Mouse (Mus musculus) cerebellum, postnatal 4 days (tissue): ENCODE results near the gene Cdk2ap2.
A peak's percentile ranks its signal among the peaks of the same experiment; 100 is the strongest.
"Not testable (repeated sequence)": the region's sequence is repeated elsewhere in the genome, so short reads cannot be mapped to it uniquely, and the experiment has no call there.

Source experiments
- DNase-seq, 2 experiments: peaks; one replicate each; pipeline ENCODE4 v3.0.0; 2022; ENCODE audit warnings: low spot score in 2 of 2, mixed read lengths in 1 of 2

Cdk2ap2 gene

DNA sequence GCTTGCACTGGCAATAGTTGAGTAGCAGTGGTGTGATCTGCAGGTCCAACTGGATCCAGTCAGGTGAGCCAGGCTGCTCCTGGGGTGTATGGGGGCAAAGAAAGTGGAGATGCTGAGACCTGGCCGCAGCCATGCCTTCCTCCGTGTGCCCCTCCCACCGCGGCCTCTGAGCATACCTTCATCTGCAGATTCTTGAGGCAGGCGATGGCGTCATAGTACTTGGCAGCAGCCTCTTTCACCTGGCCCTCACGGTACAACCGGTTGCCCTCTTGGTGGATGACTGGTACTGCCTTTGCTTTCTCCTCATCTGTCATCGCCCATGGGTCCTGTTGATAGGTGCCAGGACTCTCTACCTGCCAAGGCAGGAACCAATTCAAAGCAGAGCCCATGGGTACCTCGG lies 18.2 kb downstream of the Cdk2ap2 start:
- DNase-seq: no peak

DNA sequence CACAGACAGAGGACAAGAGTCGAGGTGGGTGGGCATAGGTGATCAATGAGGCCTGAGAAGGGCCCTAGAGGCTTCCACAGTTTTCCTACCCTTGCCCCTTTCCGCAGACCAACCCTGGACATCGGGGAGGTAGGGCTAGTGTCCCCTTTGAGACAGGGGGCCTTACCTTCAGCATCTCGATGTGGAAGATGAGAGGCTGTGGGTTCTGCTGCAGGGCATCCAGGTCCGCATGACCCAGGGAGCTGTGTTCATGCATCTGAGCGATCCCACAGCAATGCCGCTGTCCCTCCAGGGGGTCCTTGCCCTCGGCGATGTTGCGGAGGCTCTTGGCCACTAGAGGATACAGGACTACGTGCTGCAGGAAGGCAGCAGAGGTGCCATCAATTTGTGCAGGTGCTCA lies 18.8 kb downstream of the Cdk2ap2 start:
- DNase-seq: no peak

DNA sequence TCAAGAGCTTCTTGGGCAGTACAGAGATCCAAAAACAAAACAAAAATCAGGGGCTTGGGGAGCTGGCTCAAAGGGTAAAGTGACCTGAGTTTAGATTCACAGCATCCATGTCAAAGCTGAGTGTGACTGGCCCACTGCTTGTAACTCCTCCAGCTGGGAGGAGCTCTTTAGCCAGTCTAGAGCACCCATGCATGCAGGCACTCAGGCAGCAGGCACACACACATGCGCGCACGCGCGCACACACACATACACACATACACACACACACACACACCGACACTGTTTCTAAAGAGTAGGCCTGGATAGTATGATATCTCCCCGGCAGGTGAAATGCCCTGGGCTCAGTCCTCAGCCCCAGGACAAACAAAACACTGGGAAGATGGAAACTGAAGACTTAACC lies 20.0 kb downstream of the Cdk2ap2 start:
- no peak for DNase-seq

DNA sequence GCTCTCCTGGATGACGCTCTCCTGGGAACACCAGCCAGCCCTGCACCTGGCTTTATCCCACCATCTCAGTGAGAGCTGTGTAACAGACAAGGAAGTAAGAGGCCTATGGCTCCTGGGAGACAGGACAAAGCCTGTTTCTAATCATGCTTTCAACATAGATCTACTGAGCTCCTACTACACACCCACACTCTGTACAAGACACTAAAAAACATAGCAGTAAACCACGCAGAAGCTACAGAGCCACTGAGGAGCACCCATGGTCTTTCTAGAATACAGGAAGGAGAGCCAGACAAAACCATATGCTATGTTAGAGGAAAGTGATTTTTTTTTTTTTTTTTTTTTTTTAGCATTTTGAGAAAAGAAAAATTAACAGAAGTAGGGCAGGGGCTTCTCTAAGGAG lies 21.4 kb downstream of the Cdk2ap2 start:
- DNase-seq: no peak

DNA sequence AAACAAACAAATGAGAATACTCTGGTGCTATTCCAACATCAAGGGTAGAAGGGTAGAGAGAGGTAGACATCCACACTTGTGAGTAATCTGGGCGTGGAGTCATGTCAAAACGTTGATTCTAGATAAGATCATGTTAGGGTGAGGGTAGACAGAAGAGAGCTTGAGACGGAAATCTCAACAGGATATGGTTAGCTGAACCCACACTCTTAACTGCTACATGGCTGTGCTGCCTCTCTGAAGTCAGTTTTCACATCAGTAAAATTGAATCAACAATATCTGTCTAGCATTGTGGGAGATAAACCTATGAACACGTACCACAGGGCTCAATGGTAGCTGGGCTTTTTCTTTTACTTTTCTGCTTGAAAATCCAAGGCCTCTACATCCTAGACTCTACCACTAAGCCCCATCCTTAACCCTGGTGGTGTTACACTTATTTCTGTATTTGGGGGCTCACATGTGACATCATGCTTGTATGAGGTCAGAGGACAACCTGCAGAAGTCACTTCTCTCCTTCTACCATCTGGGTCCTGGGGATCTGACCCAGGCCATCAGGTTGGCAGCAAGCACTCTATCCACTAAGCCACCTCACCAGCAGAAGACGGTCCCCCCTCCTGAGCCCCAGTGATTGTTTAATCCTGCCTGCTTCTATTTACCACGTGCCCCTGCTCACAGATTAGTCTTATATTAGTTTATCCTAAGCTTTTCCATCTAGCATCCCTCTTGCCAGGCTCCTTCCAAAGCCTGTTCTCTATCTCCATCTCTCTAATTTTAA lies 22.9 kb downstream of the Cdk2ap2 start:
- DNase-seq: no peak

DNA sequence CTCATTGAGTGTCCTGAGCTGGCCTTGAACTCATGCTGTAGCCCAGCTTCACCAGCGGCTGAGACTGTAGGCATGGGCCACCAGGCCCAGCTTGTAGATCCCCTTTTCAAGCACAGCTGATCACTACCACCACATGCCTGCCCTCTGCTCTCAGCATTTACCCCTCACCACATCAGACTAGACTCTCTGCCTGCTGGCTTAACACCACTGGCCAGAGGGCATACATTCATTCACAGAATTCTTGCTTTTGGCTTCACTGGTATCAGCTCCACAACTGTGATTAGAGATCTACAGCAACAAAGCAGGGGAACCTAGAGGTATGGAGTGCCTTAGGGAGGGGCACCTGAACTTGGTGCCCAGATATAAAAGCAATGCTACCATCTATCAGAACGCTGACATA lies 23.5 kb downstream of the Cdk2ap2 start:
- no peak for DNase-seq

DNA sequence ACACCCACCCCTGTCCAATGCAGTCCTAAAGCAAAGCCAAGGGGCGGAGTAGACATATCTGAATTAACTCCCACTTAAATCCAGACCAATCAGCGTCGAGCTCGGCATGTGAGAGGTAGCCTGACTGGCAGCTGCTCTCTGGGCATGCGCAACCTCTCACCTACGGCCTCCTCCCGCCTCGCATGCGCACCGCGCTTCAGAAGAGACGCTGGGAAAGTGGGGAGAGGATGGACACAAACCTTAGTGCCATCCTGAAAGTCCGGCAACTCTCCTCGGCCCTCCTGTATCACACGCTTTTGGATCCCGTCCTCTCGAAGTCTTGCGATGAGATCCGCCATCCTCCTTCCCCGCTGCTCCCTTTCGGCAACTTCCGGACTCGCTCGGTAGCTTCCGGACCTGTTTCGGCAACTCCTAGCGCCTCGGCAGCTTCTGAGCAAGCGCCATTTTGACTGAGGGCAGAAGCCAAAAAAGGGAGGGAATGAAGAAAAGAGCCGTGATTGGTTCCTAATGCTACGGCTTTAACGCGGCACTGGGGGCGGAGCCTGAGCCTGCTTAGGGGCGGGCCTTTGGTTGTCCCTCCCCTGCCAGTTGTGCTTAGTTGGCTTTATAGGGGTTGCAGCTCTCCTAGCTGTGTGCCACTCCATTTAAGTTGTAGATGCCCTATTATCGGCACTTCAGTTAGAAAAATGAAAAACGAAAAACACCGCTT lies 24.3 kb downstream of the Cdk2ap2 start:
- peak; percentile 94 to 98 for DNase-seq

DNA sequence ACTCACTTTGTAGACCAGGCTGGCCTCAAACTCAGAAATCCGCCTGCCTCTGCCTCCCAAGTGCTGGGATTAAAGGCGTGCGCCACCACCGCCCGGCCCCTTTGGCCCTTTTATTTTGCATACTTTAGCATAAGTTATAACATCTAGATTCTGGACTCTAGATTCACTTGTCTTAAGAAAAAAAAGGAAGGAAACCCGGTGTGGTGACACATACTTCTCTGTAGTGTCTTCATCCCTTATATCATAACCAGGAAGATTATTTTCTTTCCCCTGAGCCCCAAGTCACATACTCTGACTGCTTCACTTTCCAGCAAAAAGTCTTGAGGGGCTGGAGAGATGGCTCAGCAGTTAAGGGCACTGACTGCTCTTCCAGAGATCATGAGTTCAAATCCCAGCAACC lies 24.9 kb downstream of the Cdk2ap2 start:
- not testable (repeated sequence) for DNase-seq

DNA sequence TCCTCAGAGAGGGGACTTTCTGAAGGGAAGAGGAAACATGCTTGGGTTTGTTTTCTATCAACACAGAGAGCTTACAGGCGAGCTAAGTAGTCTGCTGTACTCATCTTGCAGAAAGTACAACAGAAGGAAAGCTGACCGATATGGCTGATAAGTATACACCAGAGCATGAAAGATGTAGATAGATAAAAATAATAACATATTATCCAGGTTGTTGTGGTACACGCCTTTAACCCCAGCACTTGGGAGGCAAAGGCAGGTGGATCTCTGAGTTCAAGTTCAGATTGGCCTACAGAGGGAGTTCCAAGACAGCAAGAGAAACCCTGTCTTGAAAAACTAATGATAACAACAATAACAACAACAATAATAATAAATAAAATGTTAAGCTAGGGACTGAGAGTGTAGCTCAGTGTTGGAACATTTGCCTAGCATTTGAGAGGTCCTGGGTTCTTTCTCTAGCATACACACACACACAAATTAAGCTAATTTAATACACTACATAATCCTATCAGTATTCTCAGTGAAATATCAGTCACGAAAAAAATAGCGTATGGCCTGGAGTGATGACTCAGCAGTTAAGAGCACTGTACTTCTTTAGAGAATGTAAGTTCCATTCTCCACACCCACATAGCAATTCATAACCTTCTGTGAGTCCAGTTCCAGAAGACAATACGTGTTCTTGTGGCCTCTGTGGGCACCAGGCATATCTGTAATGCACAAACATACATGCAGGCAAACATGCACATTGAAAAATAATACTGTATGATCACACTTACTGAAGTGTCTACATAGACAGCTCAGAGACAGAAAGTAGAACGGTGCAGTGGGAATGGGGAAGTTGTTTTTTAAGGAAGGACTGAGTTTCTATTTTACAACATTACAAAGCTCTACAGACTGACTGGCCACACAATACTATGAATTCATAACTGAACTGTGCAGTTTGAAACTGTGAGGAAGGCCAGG lies 25.7 kb downstream of the Cdk2ap2 start:
- no peak for DNase-seq

DNA sequence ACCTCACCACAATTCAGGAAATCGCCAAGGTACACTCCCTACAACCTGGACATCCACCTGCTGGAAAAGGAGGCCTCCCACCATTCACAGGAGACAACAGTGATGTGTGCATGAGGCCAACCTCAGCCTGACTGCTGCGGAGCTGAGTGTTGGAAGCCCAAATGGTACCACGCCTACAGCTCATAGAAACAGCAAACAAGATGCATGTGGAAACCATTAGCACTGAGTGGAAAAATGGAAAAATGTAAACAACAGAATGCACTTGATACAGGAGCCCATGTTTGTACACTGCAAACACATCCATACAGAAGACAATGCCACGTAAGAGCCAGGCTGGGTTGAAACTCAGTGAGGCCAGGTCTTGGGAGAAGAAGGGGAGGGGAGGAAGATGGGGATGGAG lies 27.4 kb downstream of the Cdk2ap2 start:
- DNase-seq: no peak

DNA sequence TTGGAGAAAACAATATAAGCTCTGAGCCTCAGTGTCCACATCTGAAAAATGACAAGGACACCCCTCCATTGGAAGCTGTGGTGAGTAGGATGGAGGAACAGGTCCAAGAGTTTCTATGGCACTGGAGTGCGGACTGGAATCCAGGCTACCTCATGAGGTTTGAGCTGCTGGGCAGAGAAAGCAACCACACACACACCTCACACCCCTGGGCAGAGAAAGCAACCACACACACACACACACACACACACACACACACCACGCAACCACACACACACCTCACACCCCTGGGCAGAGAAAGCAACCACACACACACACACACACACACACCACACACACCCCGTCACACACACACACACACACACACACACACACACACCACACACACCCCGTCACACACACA lies 28.3 kb downstream of the Cdk2ap2 start:
- DNase-seq: not testable (repeated sequence)

DNA sequence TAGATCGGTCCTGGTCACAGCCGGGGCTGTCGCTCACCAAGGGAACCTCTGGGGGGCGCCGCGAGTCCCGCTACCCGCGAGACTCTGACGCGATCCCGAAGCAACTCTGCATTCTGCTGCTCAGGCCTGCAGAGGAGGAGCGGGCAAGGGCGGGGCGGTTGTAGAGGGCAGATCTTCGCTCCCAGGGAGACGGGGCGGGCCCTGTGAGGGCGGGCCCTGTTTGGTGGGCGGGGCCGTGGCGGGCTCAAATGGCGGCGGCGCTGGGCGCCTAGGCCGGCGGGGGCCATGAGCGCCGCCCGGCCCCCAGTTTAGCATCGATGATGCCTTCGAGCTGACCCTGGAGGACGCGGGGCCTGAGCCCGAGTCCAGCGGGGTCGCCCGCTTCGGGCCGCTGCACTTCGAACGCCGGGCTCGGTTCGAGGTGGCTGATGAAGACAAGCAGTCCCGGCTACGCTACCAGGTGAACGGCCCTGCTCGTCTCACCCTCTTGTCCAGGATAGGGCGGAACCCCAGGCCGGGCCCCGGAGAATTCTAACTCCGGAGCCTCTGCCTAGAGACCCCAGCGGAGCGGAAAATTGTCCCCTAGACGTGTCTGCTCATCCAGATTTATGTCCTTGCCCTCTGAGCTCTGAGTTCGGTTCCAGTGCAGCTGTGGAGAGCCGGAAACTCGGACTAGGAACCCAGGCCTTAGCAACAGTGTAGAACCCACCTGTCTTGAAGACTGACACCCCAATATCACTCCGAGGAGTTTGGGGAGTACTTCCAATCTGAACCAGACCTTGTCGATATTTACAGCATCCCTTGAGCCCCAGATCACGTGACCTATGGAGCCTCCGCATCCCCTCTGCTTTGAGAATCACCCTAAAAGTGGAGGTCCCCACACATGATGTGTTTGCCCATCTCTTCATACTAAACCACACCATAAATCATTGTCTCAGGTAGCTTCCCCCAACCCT lies 29.0 kb downstream of the Cdk2ap2 start, which contains the start of gene Aip:
TSS of gene Aip (minus strand) at position 118 of the 956 bp plus-strand sequence.
- peak; percentile 93 to 98 for DNase-seq

DNA sequence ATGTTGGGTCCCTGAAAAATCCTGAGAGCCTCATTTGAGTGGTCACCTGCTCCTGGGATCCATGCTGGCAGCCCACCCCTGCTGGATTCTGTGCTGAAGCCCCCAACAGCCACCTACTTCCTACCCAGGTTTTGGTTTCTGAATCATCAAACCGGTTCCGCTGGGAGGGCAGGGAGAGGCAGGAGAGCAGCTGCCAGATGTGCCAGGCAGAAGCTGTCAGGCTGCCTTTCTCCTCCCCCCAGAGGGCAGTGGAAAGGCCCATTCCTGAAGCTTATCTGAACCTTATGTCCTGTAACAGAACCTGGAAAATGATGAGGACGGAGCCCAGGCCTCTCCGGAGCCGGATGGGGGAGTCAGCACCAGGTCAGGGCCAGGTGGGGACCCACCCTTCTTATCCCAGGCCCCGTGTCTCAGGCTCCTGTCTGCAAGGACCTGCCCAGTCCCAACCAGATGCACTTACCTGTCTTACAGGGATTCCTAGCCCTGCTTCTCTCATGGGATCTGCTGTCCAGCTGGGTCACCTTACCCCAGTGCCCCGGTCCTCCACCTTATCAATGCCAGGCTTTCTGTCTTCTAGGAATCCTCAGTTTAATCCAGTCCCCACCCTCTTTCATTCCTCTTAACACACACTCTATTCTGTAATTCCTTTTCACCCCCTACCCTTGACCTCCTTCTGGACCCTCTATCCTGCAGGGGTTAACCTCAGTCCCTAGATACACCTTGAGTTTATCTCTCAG lies 29.9 kb downstream of the Cdk2ap2 start:
- no peak for DNase-seq

DNA sequence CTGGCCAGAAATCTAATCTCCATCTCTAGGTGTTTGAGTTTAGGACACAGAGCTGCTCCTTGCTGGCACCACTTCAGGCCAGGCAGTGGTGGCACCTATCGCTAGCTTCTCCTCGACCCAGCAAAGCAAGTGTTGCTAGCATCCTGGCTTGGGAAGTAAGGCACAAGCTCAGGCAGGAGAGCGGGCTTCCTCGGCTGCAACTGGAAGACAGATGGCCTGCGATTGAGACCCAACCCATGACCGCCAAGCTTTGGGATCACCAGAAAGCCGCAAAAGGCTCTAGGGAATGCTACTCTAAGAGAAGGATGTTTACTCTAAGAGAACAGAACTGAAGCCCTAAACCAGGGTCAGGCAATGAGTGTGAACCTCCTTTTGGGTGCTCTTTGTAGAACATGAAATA lies 32.5 kb downstream of the Cdk2ap2 start:
- DNase-seq: no peak

DNA sequence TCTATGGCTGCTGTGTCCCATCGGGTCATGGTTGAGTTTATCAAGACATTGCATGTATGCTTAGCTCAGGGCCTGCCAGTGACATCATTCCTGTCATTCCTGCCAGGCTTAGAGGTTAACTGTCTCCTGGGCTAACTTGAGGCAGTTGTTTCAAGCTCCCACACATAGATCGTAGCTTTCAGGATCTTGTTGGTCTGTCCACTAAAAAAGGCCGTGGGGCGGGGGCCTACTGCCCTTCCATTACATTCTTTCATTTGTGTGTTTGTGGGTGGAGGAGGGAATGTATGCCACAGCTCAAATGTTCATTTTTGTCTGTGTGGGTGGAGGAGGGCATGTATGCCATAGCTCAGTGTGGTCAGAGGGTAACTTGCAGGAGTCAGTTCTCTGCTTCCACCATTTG lies 33.1 kb downstream of the Cdk2ap2 start:
- no peak for DNase-seq

DNA sequence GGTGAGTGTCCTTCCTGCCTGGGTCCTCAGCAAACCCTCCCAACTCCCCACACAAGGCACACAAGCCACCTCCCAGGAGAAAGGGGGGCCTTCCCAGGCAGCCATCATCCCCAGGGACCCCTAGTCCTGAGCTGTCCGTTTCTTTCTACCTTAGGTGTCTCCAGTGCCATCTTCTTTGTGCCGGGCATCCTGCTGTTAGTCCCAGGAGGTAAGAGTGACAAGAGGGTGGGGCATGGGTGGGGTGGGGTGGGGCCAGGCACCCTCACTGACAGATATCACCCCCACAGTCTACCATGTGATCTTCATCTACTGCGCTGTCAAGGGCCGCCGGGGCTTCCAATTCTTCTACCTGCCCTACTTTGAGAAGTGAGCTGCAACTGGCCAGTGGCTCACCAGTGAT lies 34.1 kb downstream of the Cdk2ap2 start:
- DNase-seq: peak in 1 of 2 experiments; percentile 18

DNA sequence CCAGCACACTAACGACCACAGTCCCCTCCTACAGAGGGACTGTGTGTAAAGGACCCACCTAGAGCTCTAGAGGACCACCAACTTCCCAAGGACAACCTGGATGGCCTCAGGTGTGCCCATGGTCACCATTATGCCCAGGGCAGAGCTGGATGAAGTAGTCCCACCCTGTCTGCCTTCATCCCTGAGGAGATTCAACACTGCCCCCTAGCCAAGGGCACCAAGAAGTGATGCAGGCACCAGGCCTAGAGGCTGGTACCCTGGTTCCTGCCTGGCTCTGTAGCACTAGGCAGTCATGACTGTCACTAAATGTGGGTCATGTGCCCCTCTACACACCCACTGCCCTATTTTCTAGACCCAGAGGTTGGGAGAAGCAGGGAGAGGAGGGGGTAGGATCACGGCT lies 34.8 kb downstream of the Cdk2ap2 start:
- no peak for DNase-seq

DNA sequence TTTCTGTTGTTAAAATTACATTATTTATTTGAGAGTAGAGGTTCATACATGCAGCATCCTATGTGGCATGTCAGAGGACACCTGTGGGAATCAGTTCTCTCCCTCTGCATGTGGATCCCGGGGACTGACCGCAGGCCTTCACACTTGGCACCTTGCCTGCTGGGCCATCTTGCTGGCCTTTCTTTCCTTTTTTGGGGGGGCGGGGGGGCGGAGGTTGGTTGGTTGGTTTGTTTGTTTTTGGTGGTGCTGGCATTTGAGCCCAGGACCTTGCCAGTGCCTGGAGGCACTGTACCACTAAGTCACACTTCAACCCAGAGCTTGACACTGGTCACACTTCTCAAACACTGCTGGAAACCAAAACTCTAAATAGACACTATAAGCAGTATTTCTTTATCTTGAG lies 37.4 kb downstream of the Cdk2ap2 start:
- no peak for DNase-seq

DNA sequence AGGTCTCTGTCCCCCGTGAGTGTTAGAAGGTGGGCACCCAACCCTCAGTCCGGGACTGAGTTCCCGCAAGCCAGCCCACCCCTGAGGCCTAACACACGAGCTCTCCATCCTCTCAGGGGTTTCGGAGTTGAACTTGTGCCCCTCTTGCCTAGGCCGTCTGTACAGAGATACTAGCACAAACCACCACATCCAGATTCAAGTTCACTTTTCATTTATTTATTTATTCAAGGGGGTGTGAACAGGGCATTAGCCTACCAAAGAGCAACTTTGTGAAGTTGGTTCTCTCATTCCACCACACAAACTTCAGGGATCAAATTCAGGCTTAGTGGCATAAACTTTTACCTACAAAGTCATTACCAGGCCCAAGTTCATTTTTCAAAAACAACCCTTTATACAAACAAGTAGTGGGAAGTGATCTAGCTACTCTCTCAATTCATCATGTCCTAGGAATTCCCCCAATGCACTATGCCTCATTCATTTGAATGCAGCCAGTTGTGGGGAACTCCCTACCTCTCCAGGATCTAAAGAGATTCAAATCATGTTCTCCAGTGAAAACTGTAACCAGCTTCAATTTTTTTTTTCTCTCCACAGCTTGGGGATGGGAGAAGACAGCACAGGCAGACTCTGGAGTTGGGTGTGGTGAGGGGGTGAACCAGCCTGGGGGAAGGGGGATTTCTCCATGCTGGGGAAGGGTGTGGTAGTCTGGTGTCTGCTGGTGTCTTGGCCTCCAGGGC lies 38.4 kb downstream of the Cdk2ap2 start:
- not testable (repeated sequence) for DNase-seq

DNA sequence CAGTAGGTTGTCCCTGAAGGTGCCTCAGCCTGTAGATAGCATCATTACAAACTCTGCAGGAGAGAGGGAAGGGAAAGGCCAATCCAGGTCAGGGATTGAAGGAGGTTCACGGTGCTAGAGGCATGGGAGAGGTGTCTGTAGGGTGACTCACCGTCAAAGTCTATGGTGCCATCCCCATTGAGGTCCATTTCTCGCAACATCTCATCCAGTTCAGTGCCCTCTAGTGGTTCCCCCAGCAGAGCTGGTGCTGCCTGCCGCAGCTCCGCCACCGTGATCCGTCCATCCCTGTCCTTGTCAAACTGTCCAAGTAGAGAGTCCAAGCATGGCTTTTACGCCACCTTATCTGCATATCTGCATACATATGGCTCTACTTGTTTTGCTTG lies 39.0 kb downstream of the Cdk2ap2 start:
- DNase-seq: not testable (repeated sequence)
